Comparison of ENCODE assay signal across 7 mouse cellular contexts in the genomic region with DNA sequence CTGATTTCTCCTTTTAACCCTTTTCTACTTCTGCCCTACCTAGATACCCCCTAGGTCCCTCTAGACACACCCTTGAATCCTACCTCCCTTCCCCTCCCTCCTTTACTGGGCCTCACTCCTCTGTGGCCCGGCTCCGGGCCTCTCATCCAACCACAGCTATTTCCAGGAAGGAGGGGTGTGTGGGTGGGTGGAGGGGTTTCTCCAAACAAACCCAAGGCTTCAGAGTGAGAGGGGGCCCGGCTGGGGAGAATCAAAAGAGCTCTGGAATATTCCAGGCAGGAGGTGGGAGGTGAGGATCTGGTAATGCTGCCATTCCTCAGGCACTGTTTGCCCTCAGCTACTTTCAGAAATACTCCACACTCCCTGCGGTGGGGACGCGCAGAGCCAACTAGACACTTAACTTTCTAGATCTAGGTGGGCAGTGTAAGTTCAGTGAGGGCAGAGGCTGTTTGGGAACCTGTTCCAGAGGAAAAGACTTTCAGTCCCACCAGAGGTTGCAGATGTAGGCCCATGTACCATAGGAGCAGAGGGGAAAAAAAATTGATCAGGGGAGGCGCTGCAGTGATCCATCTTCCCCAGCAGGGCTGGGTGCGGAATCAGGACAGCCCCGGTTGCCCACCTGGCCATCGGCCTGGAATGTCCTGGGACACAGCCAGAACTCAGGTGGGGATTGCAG. TPM values are rescaled to one million over a fixed set of nuclear protein-coding genes. Genes with fewer than 3 reads are reported as not detected.
DNase-seq lines count a peak whose midpoint lies in the region; ATAC-seq and TF ChIP-seq lines count a peak whose summit lies in the region.

No protein-coding gene starts in this region.

- TF ChIP-seq EP300 in liver, embryonic 14.5 days (IDR thresholded peaks at IDR 0.05; ENCODE audit: low read depth), result no peak

- peak overlapping the region; percentile 81 for H3K4me2 ChIP-seq in embryonic facial prominence, embryonic 13.5 days
- H3K4me2 ChIP-seq in hindbrain, embryonic 11.5 days (replicated peaks; ENCODE audit: low read depth, low read length), result peak overlapping the region; percentile 87
- peak overlapping the region; percentile 81 for H3K4me2 ChIP-seq in liver, embryonic 14.5 days (ENCODE audit: low read depth)
- H3K4me2 ChIP-seq in stomach, embryonic 15.5 days, result peak overlapping the region; percentile 83

- TF ChIP-seq CTCF in liver, embryonic 14.5 days (IDR thresholded peaks at IDR 0.05; ENCODE audit: low read depth), result no peak

- H3K27ac ChIP-seq in embryonic facial prominence, embryonic 13.5 days, result peak overlapping the region; percentile 99
- H3K27ac ChIP-seq in hindbrain, embryonic 11.5 days (ENCODE audit: low read depth, low read length), result 0 out of 2 replicates have a peak overlapping the region, but pooled peaks have one; percentile 24
- no peak overlapping the region for H3K27ac ChIP-seq in liver, embryonic 14.5 days
- H3K27ac ChIP-seq in stomach, embryonic 15.5 days, result peak overlapping the region; percentile 98

- H3K27me3 ChIP-seq in embryonic facial prominence, embryonic 13.5 days, result peaks cover 5% of the 10 kb centered on the region
- H3K27me3 ChIP-seq in hindbrain, embryonic 11.5 days (ENCODE audit: control insufficient read depth, insufficient read depth, low read length), result peaks cover 14% of the 10 kb centered on the region
- peaks cover 9% of the 10 kb centered on the region for H3K27me3 ChIP-seq in liver, embryonic 14.5 days (ENCODE audit: control insufficient read depth, insufficient read depth, low read length)
- H3K27me3 ChIP-seq in stomach, embryonic 15.5 days (replicated peaks), result no peaks in the 10 kb centered on the region

- H3K9me3 ChIP-seq in embryonic facial prominence, embryonic 13.5 days, result no peaks in the 10 kb centered on the region
- no peaks in the 10 kb centered on the region for H3K9me3 ChIP-seq in hindbrain, embryonic 11.5 days (ENCODE audit: control insufficient read depth, low read length)
- H3K9me3 ChIP-seq in liver, embryonic 14.5 days (ENCODE audit: control insufficient read depth, low read length), result no peaks in the 10 kb centered on the region
- H3K9me3 ChIP-seq in stomach, embryonic 15.5 days, result no peaks in the 10 kb centered on the region

- DNase-seq in retina, postnatal 1 day, result peak; percentile 45
- no peak for DNase-seq in retina, embryonic 14.5 days (ENCODE audit: low spot score)
- DNase-seq in hindbrain, embryonic 11.5 days (ENCODE audit: low spot score), result peak; percentile 33
- DNase-seq in liver, embryonic 14.5 days (ENCODE audit: low read depth in 3 of 3, low spot score in 3 of 3), result no peak
- no peak for DNase-seq in layer of hippocampus, adult 11-12 months (ENCODE audit: low spot score)

- ATAC-seq in embryonic facial prominence, embryonic 13.5 days (ENCODE audit: insufficient number of reproducible peaks, insufficient read depth, low FRiP score, low TSS enrichment, low read depth), result peak; percentile 59
- ATAC-seq in hindbrain, embryonic 11.5 days (ENCODE audit: low FRiP score), result no peak
- ATAC-seq in liver, embryonic 14.5 days (ENCODE audit: insufficient read depth), result no peak
- peak; percentile 36 for ATAC-seq in stomach, embryonic 15.5 days (ENCODE audit: insufficient read depth, low FRiP score, low read depth)

- H3K9ac ChIP-seq in embryonic facial prominence, embryonic 13.5 days, result peak overlapping the region; percentile 81
- 0 out of 2 replicates have a peak overlapping the region, but pooled peaks have one; percentile 50 for H3K9ac ChIP-seq in hindbrain, embryonic 11.5 days (ENCODE audit: low read depth, low read length)
- no peak overlapping the region for H3K9ac ChIP-seq in liver, embryonic 14.5 days (replicated peaks)
- H3K9ac ChIP-seq in stomach, embryonic 15.5 days, result peak overlapping the region; percentile 48; the same call in 1 of the 2 replicates

- H3K4me3 ChIP-seq in embryonic facial prominence, embryonic 13.5 days, result peak overlapping the region; percentile 52
- no peak overlapping the region; the same call in 1 of the 2 replicates for H3K4me3 ChIP-seq in hindbrain, embryonic 11.5 days (ENCODE audit: low read depth, low read length)
- H3K4me3 ChIP-seq in liver, embryonic 14.5 days (ENCODE audit: insufficient read depth in 1 of 2, low read depth in 2 of 2, low read length in 2 of 2), result peak overlapping the region in 1 of 2 experiments; percentile 51; a peak in 3 of 4 replicates
- peak overlapping the region; percentile 69 for H3K4me3 ChIP-seq in stomach, embryonic 15.5 days (replicated peaks)

- H3K4me1 ChIP-seq in embryonic facial prominence, embryonic 13.5 days, result peaks cover 82% of the 10 kb centered on the region
- peaks cover 16% of the 10 kb centered on the region for H3K4me1 ChIP-seq in hindbrain, embryonic 11.5 days (replicated peaks; ENCODE audit: control insufficient read depth, insufficient read depth, low read length)
- H3K4me1 ChIP-seq in liver, embryonic 14.5 days (replicated peaks; ENCODE audit: control insufficient read depth in 2 of 2, insufficient read depth in 2 of 2, low read length in 1 of 2), result peaks cover 0 to 18% of the 10 kb centered on the region in 2 experiments; a peak in 2 of 4 replicates
- H3K4me1 ChIP-seq in stomach, embryonic 15.5 days, result peaks cover 83% of the 10 kb centered on the region

- peaks cover 27% of the 10 kb centered on the region for H3K36me3 ChIP-seq in embryonic facial prominence, embryonic 13.5 days
- H3K36me3 ChIP-seq in hindbrain, embryonic 11.5 days (ENCODE audit: control insufficient read depth, insufficient read depth, low read length), result no peaks in the 10 kb centered on the region
- H3K36me3 ChIP-seq in liver, embryonic 14.5 days (replicated peaks; ENCODE audit: control insufficient read depth, insufficient read depth, low read depth), result peaks cover 5% of the 10 kb centered on the region
- peaks cover 9% of the 10 kb centered on the region for H3K36me3 ChIP-seq in stomach, embryonic 15.5 days

- WGBS in embryonic facial prominence, embryonic 13.5 days, result 12% methylated on average over 10 of the region's 10 CpGs
- 25% methylated on average over 10 of the region's 10 CpGs for WGBS in hindbrain, embryonic 11.5 days
- WGBS in liver, embryonic 14.5 days (ENCODE audit: insufficient replicate concordance), result 38% methylated on average over 10 of the region's 10 CpGs
- WGBS in stomach, embryonic 15.5 days, result 16% methylated on average over 10 of the region's 10 CpGs

RNA-seq across cellular contexts. Expression of gene Tns2, which starts 0.9 kb away (rescaled TPM):
- polyA plus RNA-seq in embryonic facial prominence, embryonic 13.5 days (2015; fragmentation: Nextera tagmentation; extraction: Ambion mirVana), result 40.1 and 49.3 TPM in 2 replicates
- polyA plus RNA-seq in hindbrain, embryonic 11.5 days (2014; fragmentation: Nextera tagmentation; extraction: Ambion mirVana), result 8.0 and 11.8 TPM in 2 replicates
- polyA plus RNA-seq in liver, embryonic 14.5 days (2012; rRNA removed), result 4.9 and 5.2 TPM in 2 replicates
- 3.7 and 4.3 TPM in 2 replicates for polyA plus RNA-seq in liver, embryonic 14.5 days (2014; fragmentation: Nextera tagmentation; extraction: Ambion mirVana)
- 34.6 and 34.7 TPM in 2 replicates for polyA plus RNA-seq in stomach, embryonic 15.5 days (2015; fragmentation: Nextera tagmentation; extraction: Ambion mirVana)

RNA-seq across cellular contexts. Expression of gene Eif4b, which starts 27.6 kb away (rescaled TPM):
- polyA plus RNA-seq in embryonic facial prominence, embryonic 13.5 days (2015; fragmentation: Nextera tagmentation; extraction: Ambion mirVana), result 120 and 129 TPM in 2 replicates
- 85.0 and 103 TPM in 2 replicates for polyA plus RNA-seq in hindbrain, embryonic 11.5 days (2014; fragmentation: Nextera tagmentation; extraction: Ambion mirVana)
- polyA plus RNA-seq in liver, embryonic 14.5 days (2012; rRNA removed), result 42.8 and 66.4 TPM in 2 replicates
- polyA plus RNA-seq in liver, embryonic 14.5 days (2014; fragmentation: Nextera tagmentation; extraction: Ambion mirVana), result 47.8 and 57.5 TPM in 2 replicates
- 107 and 116 TPM in 2 replicates for polyA plus RNA-seq in stomach, embryonic 15.5 days (2015; fragmentation: Nextera tagmentation; extraction: Ambion mirVana)

RNA-seq across cellular contexts. Expression of gene Spryd3, which starts 34.9 kb away (rescaled TPM):
- 20.4 and 21.6 TPM in 2 replicates for polyA plus RNA-seq in embryonic facial prominence, embryonic 13.5 days (2015; fragmentation: Nextera tagmentation; extraction: Ambion mirVana)
- 10.1 and 11.9 TPM in 2 replicates for polyA plus RNA-seq in hindbrain, embryonic 11.5 days (2014; fragmentation: Nextera tagmentation; extraction: Ambion mirVana)
- polyA plus RNA-seq in liver, embryonic 14.5 days (2012; rRNA removed), result 11.9 and 12.5 TPM in 2 replicates
- 8.8 and 9.1 TPM in 2 replicates for polyA plus RNA-seq in liver, embryonic 14.5 days (2014; fragmentation: Nextera tagmentation; extraction: Ambion mirVana)
- 25.0 and 25.2 TPM in 2 replicates for polyA plus RNA-seq in stomach, embryonic 15.5 days (2015; fragmentation: Nextera tagmentation; extraction: Ambion mirVana)

RNA-seq across cellular contexts. Expression of gene Igfbp6, which starts 43.0 kb away (rescaled TPM):
- polyA plus RNA-seq in embryonic facial prominence, embryonic 13.5 days (2015; fragmentation: Nextera tagmentation; extraction: Ambion mirVana), result 1.1 and 1.9 TPM in 2 replicates
- 0.31 TPM in 1 of 2 replicates, not detected in the other for polyA plus RNA-seq in hindbrain, embryonic 11.5 days (2014; fragmentation: Nextera tagmentation; extraction: Ambion mirVana)
- polyA plus RNA-seq in liver, embryonic 14.5 days (2012; rRNA removed), result 0.66 and 0.90 TPM in 2 replicates
- polyA plus RNA-seq in liver, embryonic 14.5 days (2014; fragmentation: Nextera tagmentation; extraction: Ambion mirVana), result 0.95 and 1.6 TPM in 2 replicates
- 13.2 and 18.2 TPM in 2 replicates for polyA plus RNA-seq in stomach, embryonic 15.5 days (2015; fragmentation: Nextera tagmentation; extraction: Ambion mirVana)

RNA-seq across cellular contexts. Expression of gene Soat2, which starts 49.2 kb away (rescaled TPM):
- polyA plus RNA-seq in embryonic facial prominence, embryonic 13.5 days (2015; fragmentation: Nextera tagmentation; extraction: Ambion mirVana), result 0.88 TPM in 1 of 2 replicates, not detected in the other
- 0.13 and 0.17 TPM in 2 replicates for polyA plus RNA-seq in hindbrain, embryonic 11.5 days (2014; fragmentation: Nextera tagmentation; extraction: Ambion mirVana)
- polyA plus RNA-seq in liver, embryonic 14.5 days (2012; rRNA removed), result 34.4 and 36.4 TPM in 2 replicates
- 21.9 and 25.5 TPM in 2 replicates for polyA plus RNA-seq in liver, embryonic 14.5 days (2014; fragmentation: Nextera tagmentation; extraction: Ambion mirVana)
- polyA plus RNA-seq in stomach, embryonic 15.5 days (2015; fragmentation: Nextera tagmentation; extraction: Ambion mirVana), result 5.9 and 6.2 TPM in 2 replicates

Comparison
In these comparisons a context has a peak if more than half of its experiments do, and no peak if none do; other contexts are left out.
1. DNase-seq: peak in retina, postnatal 1 day (single experiment) and hindbrain, embryonic 11.5 days (single experiment); none in retina, embryonic 14.5 days (single experiment), liver, embryonic 14.5 days (0 of 3) and layer of hippocampus, adult 11-12 months (single experiment).
2. ATAC-seq: peak in embryonic facial prominence, embryonic 13.5 days (single experiment) and stomach, embryonic 15.5 days (single experiment); none in hindbrain, embryonic 11.5 days (single experiment) and liver, embryonic 14.5 days (single experiment).
3. Peak in every context shown above with its lines, with median percentiles within 50 percentile points of each other: H3K4me2 ChIP-seq.